Mouse (Mus musculus): ENCODE measurements around the gene Dock9.

The Dock9 gene

DNA sequence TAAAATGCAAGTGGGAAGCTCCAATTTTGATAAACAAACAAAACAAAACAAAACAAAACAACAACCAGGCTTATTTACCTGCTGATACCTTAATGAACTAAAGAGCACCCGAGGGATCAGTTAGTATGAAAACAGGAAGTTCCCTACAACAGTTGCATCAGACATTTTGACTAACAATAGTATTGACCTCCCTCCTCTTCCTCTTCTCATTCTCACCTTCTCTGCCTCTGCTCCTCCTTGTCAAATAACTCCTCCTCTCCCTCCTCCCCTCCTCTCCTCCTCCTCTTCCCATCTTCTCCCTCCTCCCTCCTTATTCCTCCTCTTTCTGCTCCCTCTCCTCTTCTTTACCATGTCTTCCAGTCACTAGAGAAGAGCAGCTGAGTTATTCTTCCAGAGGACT is 270.4 kb downstream of the Dock9 start:
- DNase-seq (ENCODE audit: low read depth, low spot score), result no peak

- DNase-seq (ENCODE audit: low read depth, low spot score), result no peak
Observed at GRCm38 (mm10) chr14:121521709-121522108, 275.9 kb downstream of the Dock9 start.

GRCm38 (mm10) chr14:121516881-121517280 is 280.8 kb downstream of the Dock9 start:
- no peak for DNase-seq (ENCODE audit: low read depth, low spot score)

GRCm38 (mm10) chr14:121508929-121509328 is 288.7 kb downstream of the Dock9 start:
- no peak for DNase-seq (ENCODE audit: low read depth, low spot score)

DNA sequence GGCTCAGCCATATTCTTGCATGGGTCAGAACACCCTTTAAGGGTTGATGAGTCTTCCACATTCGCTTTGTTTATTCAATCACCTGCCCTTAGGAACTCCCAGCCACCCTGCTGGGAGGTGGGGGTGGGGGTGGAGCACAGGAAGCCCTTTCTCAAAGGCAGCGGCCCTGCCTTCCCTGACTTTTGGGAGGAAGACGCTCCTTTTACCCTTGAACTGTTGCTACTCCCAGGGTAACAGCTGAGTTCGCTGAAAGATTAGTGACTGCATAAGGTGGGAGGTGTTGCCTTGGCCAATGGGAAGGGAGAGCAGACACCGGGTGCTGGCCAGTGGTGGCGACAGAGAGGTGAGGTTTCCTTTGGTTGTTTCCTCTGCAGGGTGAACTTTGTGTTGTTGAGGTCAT is 291.3 kb downstream of the Dock9 start:
- DNase-seq (ENCODE audit: low read depth, low spot score), result no peak

- DNase-seq (ENCODE audit: low read depth, low spot score), result no peak
Observed at GRCm38 (mm10) chr14:121505485-121505860, 292.2 kb downstream of the Dock9 start.

DNA sequence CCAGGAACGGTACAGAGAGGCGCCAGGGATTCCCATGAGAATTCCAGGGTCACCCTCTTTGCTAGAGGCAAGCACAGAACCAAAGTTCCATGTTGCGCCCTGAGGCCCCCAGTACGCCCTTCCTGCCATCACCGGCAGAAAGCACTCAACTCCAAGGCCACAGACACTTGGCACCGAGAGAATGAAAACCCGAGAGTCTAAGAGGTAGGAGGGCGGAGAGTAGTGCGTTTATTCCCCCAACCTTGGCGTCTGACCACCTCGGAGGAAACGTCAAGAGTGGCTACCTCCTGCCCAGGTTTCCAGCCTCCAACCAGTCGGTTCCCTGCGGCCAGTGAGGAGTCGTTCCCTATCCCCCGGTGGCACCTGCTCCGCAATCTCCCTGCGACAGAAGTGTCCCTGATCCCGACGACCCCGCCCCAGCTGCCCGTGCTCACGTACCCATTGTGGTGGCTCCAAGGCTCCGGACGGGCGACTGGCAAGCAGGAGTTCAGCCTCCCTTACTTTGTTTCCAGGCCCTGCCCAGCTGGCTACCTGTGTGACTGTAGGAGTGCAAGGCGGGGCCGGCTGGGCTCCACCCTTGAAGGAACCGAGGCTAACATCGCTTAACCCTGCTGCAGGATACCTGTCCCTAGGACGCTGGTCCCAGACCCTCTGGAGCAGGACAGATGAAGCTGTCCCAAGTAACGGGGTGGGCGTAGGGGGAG is 292.7 kb downstream of the Dock9 start, which contains the start of gene Slc15a1:
Gene Slc15a1, minus strand, starts transcription at position 472 of the 704 bp plus-strand sequence.
- DNase-seq (ENCODE audit: low read depth, low spot score), result no peak

- no peak for DNase-seq (ENCODE audit: low read depth, low spot score)
Observed at GRCm38 (mm10) chr14:121500577-121500976, 297.1 kb downstream of the Dock9 start.

- DNase-seq (ENCODE audit: low read depth, low spot score), result no peak
Observed at GRCm38 (mm10) chr14:121499769-121500168, 297.9 kb downstream of the Dock9 start.

GRCm38 (mm10) chr14:121497800-121498199 is 299.8 kb downstream of the Dock9 start:
- no peak for DNase-seq (ENCODE audit: low read depth, low spot score)

DNA sequence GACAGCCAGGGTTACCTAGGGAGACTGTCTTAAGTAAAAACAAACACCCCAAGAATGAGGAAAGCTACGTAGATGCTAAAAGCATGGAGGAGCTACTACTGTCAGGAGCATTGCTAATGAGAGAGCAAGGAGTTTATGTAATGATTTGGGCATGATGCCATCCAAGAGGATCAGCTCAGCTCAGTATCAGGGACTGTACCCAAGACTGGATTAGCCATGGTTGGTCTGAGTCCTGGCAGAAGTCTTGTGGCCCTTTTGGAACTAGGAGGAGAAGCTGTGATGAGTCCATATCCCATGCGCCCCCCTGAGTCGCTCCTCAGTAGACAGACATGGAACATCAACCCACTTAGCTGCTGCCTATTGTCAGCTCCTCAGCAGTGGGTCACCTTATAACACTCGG is 301.9 kb downstream of the Dock9 start:
- no peak for DNase-seq (ENCODE audit: low read depth, low spot score)

GRCm38 (mm10) chr14:121495120-121495519 is 302.5 kb downstream of the Dock9 start:
- DNase-seq (ENCODE audit: low read depth, low spot score), result no peak

DNA sequence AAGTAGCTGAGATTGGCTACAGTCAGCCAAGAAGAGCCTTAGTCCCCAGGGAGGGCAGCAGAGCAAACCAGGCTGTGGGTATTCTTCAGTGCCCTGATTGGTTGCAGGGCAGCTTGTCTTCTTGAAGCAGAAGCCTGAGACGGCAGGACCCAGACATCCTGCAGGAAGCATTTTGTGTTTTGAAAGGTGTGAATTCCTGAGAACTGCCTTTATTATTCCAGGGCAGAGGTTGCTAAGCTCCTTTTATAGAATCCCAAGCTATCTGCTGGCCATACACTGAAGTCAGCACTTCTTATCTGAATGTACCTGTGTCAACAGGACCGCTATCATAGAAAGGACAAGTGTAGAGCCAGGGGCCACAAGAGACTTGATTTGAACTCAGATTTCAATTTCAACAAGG is 303.4 kb downstream of the Dock9 start:
- no peak for DNase-seq (ENCODE audit: low read depth, low spot score)

DNA sequence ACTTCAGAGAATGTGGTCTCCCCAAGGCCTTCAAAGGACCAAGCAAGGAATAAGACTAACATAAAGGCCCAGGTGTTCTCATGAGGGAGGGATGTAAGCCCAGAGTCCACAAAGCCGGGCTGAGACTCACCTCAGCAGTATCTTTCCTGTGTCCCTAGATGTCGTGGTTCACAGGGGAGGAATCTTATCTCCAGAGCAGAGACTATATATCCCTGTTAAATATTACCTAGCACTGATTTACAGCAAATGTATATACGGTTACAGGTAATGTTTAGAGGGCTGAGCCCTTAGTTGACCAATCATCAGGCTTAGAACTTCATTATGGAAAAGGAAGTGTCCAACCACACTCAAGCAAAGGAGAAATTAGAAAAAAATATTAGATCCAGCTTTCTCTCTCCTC is 303.9 kb downstream of the Dock9 start:
- no peak for DNase-seq (ENCODE audit: low read depth, low spot score)

GRCm38 (mm10) chr14:121492328-121492727 is 305.3 kb downstream of the Dock9 start:
- DNase-seq (ENCODE audit: low read depth, low spot score), result no peak

All from CD4-positive helper T cell, adult 2 months (primary cell).